Mouse (Mus musculus): ENCODE measurements around the gene Dolpp1. TPM values are rescaled to one million over a fixed set of nuclear protein-coding genes. Genes with fewer than 3 reads are reported as not detected.
"Not testable (repeated sequence)": the region's sequence is repeated elsewhere in the genome, so short reads cannot be mapped to it uniquely, and the experiment has no call there.

Gene Dolpp1
- total RNA-seq, 2 experiments from 2014 or later = 4.9 to 6.9 TPM

GRCm38 (mm10) chr2:30408452-30409100, 16.5 kb downstream of the Dolpp1 start:
- no peak for DNase-seq (ENCODE audit: low spot score)

DNA sequence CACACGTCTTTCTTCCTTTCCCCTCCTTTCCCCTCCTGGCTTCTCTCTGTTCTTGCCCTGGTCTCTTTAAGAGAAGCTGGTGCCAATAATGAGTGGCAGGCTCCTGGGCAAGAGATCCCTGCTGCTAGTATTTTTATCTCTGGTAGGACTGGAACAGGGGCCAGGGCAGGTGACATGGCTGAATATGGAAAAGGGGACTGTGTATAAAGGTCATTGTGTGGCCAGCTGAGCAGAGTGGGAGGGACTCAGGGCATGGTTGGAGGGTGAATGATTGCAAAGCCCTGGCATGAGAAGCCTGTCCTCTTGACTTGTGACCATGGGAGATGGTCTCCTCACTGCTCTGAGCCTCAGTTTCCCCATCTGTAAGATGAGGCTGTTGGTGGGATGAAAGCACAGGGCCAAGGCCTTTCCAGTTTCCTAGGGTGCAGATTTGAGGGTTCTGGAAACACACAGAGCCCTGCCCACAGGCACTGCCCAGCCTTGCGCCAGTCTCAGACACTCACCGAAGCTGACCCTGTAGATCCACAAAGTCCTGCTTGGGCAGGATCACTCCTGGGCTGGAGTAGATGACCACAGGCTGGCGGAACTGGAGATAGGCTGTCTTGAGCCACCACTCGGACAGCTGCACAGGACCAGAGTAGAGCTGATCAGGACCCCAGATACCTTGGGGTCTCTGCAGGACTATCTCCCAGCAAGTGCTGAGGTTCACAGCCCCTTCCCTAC, 17.6 kb downstream of the Dolpp1 start:
- peak; percentile 79 for DNase-seq (ENCODE audit: low spot score)

DNA sequence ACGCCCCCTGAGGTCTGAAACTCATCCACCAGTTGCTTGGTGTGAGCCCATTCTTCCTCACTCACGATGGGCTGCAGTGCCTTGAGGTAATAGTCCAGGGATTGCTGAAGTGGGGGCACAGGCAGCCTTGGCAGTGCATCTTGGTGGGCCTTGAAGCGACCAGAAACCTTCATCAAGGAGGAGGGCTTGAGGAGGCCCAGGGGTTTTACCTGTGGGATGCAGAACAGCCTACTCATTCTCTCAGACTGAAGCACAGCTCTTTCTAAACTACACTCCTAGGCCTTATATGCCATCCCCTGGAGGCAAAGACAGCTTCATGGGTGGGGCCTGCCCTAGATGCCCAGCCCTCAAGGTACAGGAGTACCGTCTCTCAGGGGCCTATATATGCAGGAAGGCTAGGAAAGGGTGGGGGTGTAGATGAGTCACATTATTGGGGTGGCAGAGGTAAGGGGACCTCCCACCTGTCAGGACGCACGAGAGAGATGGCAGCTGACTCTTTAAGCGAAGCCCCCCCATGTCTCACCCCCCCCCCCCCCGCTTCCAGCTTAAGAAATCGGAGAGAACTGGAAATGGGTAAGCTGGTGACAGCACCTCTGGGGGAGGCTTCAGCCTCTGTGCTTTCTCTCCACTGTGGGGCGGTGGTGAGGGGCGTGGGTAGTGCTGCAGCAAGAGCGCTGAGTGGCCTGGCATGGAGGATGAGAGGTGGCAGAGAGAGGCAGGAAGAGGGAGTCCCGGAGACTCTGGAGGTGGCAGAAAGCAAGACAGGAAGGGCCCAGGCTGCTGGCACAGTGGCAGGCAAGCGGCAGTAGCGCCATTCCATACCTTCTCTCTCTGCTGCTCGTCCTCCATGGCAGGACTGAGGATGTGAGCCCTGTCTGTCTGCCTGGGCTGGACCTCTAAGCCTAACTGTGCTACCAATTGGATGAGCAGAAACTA, 21.3 kb downstream of the Dolpp1 start:
- no peak for DNase-seq (ENCODE audit: low spot score)

DNA sequence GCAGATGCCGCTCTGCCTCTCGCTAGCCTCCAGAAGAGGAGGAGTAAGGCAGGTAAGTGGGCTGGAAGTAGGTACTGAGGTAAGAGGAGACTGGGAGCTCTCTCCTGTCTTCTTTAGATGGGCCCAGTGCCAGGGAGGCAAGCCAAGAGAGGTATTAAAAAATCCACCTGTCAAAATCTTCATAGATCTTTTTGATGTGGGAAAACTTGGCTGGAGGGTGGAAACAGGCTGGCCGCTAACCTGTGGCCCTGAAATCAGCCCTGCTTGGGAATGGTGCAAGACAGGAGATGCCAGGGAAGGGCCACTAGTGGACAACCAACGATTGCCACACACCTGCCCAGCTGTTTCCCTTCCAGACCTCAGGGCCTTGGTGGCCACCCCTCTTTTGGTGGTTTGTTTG, 22.0 kb downstream of the Dolpp1 start:
- peak; percentile 47 for DNase-seq (ENCODE audit: low spot score)

DNA sequence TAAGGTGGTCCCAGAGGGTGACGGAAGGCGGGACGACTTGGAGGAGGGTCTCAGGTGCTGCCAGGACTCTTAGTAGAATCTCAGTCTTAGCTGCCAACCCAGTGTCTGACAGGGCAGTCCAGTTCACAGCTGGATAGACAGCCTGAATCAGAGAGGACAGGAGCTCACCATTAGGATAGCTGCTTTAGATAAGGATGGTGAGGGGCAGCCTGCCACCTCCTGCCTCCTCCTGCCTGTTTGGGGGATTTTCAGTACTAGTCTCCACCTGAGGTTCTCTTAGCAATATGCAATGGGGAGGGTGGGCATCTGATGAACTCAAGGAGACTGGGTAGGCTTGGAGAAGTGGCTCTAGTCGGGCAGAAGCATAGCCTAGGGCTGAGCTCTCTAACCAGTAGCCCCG, 22.6 kb downstream of the Dolpp1 start:
- DNase-seq (ENCODE audit: low spot score) = no peak

- peak; percentile 97 for DNase-seq (ENCODE audit: low spot score)
Observed at GRCm38 (mm10) chr2:30415157-30415935, 23.3 kb downstream of the Dolpp1 start, which contains the start of gene Crat. Gene Crat, minus strand, starts transcription at chr2:30415813.

DNA sequence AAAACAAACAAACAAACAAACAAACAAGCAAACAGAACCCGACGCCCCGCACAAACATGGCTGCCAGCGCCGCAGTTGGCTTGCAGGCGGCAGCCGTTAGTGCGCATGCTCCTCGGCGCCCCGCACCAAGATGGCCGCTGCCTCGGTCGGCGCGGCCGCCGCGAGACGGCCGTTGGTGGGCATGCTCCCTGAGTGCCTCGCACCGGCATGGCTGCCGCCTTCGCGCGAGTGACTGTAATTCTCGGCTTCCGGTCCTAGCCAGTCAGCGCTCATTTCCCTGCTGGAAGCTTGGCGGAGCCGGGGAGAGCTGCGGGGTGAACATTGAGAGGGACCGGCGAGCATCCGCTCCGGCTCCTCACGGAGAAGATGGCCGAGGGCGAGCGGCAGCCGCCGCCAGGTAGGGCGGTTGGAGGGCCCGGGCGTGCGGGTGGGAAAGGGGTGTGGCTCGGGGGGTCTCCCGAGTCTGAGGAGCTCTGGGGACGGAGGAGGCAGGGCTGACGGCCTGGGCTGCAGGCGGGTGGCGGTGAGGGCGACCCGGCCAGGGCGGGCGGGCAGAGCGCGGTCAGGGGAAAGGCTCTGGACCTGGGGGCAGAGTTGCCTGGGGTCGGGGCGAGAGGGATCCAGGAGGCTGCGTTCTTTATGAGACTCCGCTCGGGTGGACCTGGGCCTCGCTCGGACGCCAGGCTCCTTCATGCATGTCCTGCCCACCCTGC, 24.0 kb downstream of the Dolpp1 start, which contains the start of gene Ptpa:
TSS of gene Ptpa (plus strand) at position 104 of the 713 bp plus-strand sequence.
- DNase-seq (ENCODE audit: low spot score) = peak; percentile 89

DNA sequence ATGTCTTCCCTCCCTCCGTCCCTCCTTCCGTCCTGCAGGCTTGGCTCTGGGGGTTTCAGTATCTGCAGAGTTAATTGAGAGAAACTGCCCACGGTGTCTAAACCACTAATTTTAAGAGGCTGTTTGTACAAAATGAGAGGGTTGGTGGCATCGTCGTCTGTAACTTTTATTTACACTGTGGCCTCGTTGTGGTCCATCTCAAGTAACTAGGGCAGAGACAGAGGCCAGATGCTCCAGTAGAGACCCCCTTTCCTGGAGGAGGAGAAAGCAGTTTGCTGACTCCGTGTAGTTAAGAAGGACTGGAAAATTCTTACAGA, 24.6 kb downstream of the Dolpp1 start:
- DNase-seq (ENCODE audit: low spot score) = no peak

GRCm38 (mm10) chr2:30417154-30417553, 25.1 kb downstream of the Dolpp1 start:
- DNase-seq (ENCODE audit: low spot score) = not testable (repeated sequence)

DNA sequence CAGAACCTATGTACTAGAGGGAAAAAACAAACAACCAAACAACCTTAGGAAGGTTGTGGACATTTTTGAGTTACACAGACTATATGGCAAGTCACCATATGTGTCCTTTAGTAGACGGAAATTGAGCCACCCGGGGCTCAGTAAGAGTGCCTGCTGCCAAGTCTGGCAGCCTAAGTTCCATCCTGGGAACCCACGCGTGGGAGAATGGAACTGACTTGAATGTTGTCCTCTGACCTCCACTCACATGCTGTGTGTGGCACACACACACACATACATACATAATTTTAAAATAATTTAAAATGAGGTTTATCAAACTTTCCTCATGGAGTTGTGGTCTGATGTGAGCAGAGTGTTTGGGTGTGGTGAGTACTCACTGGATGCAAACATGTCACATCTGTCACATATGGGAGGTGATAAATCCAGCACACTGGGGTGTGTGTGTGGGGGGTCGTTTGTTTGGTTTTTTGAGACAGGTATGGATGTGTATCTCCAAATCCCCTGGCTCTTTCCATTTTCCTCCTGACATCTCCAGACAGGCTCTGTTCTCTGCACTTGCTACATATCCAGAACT, 25.6 kb downstream of the Dolpp1 start:
- no peak for DNase-seq (ENCODE audit: low spot score)

DNA sequence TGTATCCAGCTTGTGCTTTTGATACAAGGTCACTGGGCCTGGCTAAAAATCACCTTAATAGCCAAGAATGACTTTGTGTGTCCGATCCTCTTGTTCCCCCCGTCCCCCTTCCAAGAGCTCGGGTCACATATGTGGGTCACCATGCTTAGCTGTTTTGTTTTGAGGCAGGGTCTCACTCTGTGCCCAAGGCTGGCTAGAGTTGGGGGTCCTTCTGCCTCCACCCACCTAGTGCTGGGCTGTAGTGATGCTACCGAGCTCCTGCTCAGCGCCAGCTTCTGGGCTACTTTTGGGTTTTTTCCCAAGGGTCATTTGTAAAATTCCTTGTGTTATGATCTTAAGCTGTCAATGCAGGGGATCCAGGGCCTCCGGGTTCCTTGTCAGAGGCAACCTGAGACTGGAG, 26.2 kb downstream of the Dolpp1 start:
- no peak for DNase-seq (ENCODE audit: low spot score)

DNA sequence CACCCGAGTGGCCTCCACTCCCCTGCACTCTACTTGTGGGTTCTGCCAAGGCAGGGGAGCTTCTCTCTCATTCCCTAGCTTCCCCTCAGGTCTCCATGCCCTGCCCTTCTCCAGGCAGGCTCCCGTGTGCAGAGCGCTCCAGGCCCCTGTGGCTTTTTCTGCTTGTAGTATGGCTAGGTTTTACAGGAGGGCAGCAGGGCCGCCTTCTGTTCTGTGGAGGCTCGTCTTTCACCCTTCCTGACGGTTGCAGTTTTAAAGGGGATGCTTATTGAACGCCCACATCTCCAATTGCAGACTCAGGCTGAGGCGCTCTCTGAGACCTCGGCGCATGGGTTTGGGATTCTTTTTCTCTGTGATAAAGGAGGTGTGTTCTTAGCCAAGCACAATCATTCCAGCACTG, 27.1 kb downstream of the Dolpp1 start:
- no peak for DNase-seq (ENCODE audit: low spot score)

DNA sequence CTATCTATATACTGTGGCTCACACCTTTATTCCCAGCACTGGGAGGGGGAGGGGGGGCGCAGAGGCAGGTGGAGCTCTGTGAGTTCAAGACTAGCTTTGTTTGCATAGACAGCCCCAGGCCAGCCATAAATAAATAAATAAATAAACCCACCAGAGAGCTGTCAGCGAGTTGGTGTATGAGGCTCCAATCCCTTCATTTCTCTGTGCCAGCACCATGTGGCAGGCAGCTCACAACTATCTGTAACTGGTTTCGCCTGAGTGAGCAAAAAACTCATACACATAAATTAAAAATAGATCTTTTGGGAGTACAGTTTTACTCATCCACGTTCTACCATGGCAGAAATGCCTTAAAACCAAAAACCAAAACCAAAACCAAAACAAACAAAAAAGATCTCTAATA, 29.4 kb downstream of the Dolpp1 start:
- no peak for DNase-seq (ENCODE audit: low spot score)

GRCm38 (mm10) chr2:30429156-30429555, 37.1 kb downstream of the Dolpp1 start:
- DNase-seq (ENCODE audit: low spot score) = peak; percentile 90

- DNase-seq (ENCODE audit: low spot score) = peak; percentile 75
Observed at GRCm38 (mm10) chr2:30435326-30436155, 43.5 kb downstream of the Dolpp1 start.

DNA sequence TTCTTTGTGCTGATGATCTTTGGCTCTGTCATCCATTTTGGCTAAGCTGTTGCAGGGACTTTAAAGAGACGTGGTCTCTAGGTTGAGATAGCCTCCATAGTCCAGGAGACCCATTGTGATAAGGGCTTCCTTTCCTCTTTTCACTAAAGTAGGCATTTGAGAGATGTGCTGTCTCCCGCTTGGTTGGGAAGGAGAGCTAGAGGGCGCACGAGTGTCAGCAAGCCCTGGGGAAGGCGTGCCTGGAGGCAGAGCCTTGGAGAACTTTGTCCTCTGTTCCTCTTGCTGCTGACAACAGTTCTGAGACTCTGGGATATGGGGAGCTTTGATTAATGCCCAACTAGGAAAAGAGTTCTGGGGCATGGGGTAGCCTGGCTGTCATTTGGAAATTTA, 44.1 kb downstream of the Dolpp1 start:
- peak; percentile 47 for DNase-seq (ENCODE audit: low spot score)

DNA sequence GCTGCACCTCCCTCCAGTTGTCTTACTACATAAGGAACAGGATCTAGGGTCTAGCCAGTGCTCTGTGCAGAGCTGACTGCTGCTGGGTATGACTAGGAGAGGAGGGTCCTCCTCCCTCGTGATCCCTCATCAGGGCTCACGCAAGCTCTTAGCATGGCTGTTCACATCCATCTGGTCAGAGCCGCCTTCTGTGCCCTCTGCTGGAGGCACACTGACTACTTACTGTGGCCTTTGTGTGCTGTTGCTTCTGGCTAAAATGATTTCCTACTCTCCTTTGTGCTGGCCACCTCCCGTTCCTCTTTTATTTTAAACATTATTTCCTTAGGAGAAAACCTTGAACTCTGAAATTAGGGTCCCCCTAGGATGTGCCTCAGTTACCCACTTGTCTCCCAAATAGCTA, 44.8 kb downstream of the Dolpp1 start:
- no peak for DNase-seq (ENCODE audit: low spot score)

- no peak for DNase-seq (ENCODE audit: low spot score)
Observed at GRCm38 (mm10) chr2:30437791-30438190, 45.7 kb downstream of the Dolpp1 start.

DNA sequence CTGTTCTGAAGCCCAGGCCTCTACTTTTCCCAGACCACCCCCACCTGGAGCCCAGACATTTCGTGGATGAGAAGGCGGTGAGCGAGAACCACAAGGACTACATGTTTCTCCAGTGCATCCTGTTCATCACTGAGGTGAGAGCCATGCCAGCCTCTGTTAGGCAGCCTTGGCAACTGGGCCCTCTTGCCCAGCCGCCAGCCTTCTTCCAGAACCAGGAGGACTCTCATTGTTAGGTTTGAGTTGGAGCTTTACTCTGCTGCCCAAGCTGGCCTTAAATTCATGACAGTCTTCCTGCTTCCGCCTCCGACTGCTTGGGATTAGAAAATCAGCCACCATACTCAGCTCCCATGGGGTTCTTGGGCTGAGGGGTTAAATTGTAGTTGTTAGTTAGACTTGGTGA, 47.6 kb downstream of the Dolpp1 start:
- no peak for DNase-seq (ENCODE audit: low spot score)

Measured in gastrocnemius, adult 18-20 months (tissue).